Comparison of ENCODE assay signal across 8 mouse cellular contexts in the genomic region with DNA sequence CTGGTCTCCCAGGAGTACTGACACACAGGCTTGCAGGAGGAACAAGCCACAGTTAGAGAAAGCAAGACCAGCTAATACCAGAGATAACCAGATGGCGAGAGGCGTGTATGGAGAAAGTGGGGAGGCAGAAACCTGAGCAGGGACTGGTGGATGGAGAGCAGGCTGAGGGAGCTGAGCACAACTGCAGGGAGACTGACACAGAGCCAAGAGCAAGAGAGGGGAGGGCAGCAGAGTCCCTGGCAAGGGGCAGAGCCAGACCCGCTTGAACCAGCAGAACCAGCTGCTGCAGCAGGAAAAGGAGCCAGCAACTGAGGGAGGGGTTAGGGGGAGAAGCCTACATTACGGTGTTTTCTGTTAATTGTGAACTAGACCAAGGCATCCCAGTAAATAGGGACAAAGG. TPM values are rescaled to one million over a fixed set of nuclear protein-coding genes. Genes with fewer than 3 reads are reported as not detected.
DNase-seq lines count a peak whose midpoint lies in the region; ATAC-seq and TF ChIP-seq lines count a peak whose summit lies in the region.

No protein-coding gene starts in this region.

- no peak for ATAC-seq in midbrain, embryonic 11.5 days (ENCODE audit: low FRiP score)

- H3K4me1 ChIP-seq in midbrain, embryonic 11.5 days (ENCODE audit: control insufficient read depth, insufficient read depth, low read length), result peaks cover under 1% of the 10 kb centered on the region; the same call in 1 of the 2 replicates
- H3K4me1 ChIP-seq in midbrain, embryonic 10.5 days, result peaks cover under 1% of the 10 kb centered on the region
- no peaks in the 10 kb centered on the region; the same call in 1 of the 2 replicates for H3K4me1 ChIP-seq in lung, adult 2 months (ENCODE audit: control insufficient read depth, insufficient read depth, low read length)

- no peaks in the 10 kb centered on the region for H3K36me3 ChIP-seq in midbrain, embryonic 11.5 days (ENCODE audit: control insufficient read depth, insufficient read depth, low read length)
- H3K36me3 ChIP-seq in midbrain, embryonic 10.5 days, result no peaks in the 10 kb centered on the region

- H3K9me3 ChIP-seq in midbrain, embryonic 11.5 days (ENCODE audit: control insufficient read depth, low read length), result no peaks in the 10 kb centered on the region
- no peaks in the 10 kb centered on the region for H3K9me3 ChIP-seq in midbrain, embryonic 10.5 days (replicated peaks)

- no peaks in the 10 kb centered on the region for H3K27me3 ChIP-seq in midbrain, embryonic 11.5 days (ENCODE audit: control insufficient read depth, insufficient read depth, low read length)
- no peaks in the 10 kb centered on the region for H3K27me3 ChIP-seq in midbrain, embryonic 10.5 days (ENCODE audit: low read depth, poor library complexity, severe bottlenecking)

- no peak overlapping the region for H3K4me2 ChIP-seq in midbrain, embryonic 11.5 days

- DNase-seq in midbrain, embryonic 11.5 days (ENCODE audit: low spot score, missing footprints), result peak; percentile 79
- no peak for DNase-seq in midbrain, embryonic 10.5 days (ENCODE audit: low spot score)
- DNase-seq in cerebellum, adult 11 months, result peak; percentile 33
- DNase-seq in frontal cortex, postnatal 14 days (ENCODE audit: low spot score in 2 of 2), result peak; percentile 13 to 37
- peak; percentile 54 to 66 for DNase-seq in layer of hippocampus, postnatal 14 days (ENCODE audit: low spot score in 2 of 2)
- DNase-seq in right cerebral cortex, adult 18-20 months, result peak; percentile 25
- no peak for DNase-seq in retina, postnatal 1 day
- no peak for DNase-seq in lung, adult 2 months

- no peak overlapping the region for H3K4me3 ChIP-seq in midbrain, embryonic 11.5 days (ENCODE audit: low read depth, low read length)
- no peak overlapping the region for H3K4me3 ChIP-seq in midbrain, embryonic 10.5 days
- H3K4me3 ChIP-seq in lung, adult 2 months (replicated peaks; ENCODE audit: extremely low read depth, low read depth, low read length), result no peak overlapping the region

- no peak overlapping the region for H3K27ac ChIP-seq in midbrain, embryonic 11.5 days (ENCODE audit: low read depth, low read length)
- no peak overlapping the region for H3K27ac ChIP-seq in midbrain, embryonic 10.5 days (replicated peaks)

- no peak overlapping the region for H3K9ac ChIP-seq in midbrain, embryonic 11.5 days (ENCODE audit: low read length)

- WGBS in midbrain, embryonic 11.5 days, result 58% methylated on average over 4 of the region's 4 CpGs
- WGBS in midbrain, embryonic 10.5 days, result 55% methylated on average over 4 of the region's 4 CpGs
- WGBS in lung, adult 2 months, result 38% methylated on average over 4 of the region's 4 CpGs

- TF ChIP-seq POLR2A in lung, adult 2 months (IDR thresholded peaks at IDR 0.05; ENCODE audit: borderline replicate concordance, extremely low read depth, low read depth, low read length), result no peak

- no peak for TF ChIP-seq CTCF in lung, adult 2 months (IDR thresholded peaks at IDR 0.05; ENCODE audit: insufficient read depth, low read length)

RNA-seq across cellular contexts. Expression of a gene that starts 6.0 kb away (rescaled TPM):
- polyA plus RNA-seq in midbrain, embryonic 11.5 days (2014; fragmentation: Nextera tagmentation; extraction: Ambion mirVana), result 66.8 and 73.4 TPM in 2 replicates
- 50.6 and 51.8 TPM in 2 replicates for polyA plus RNA-seq in midbrain, embryonic 10.5 days (2016; fragmentation: Nextera tagmentation; extraction: Ambion mirVana)
- total RNA-seq in layer of hippocampus, postnatal 14 days (2021), result 10 to 100 TPM; 48.1 to 56.8 TPM
- polyA plus RNA-seq in lung, adult 2 months (2012; rRNA removed), result 16.6 and 19.2 TPM in 2 replicates

RNA-seq across cellular contexts. Expression of a gene that starts 49.7 kb away (rescaled TPM):
- polyA plus RNA-seq in midbrain, embryonic 11.5 days (2014; fragmentation: Nextera tagmentation; extraction: Ambion mirVana), result 2.8 and 3.7 TPM in 2 replicates
- 6.1 and 7.5 TPM in 2 replicates for polyA plus RNA-seq in midbrain, embryonic 10.5 days (2016; fragmentation: Nextera tagmentation; extraction: Ambion mirVana)
- total RNA-seq in layer of hippocampus, postnatal 14 days (2021), result 10 to 100 TPM in 1 of 2 experiments, 1 to 10 TPM in 1; 9.3 to 10.7 TPM
- polyA plus RNA-seq in lung, adult 2 months (2012; rRNA removed), result 9.9 and 12.4 TPM in 2 replicates

Comparison
In these comparisons a context has a peak if more than half of its experiments do, and no peak if none do; other contexts are left out.
1. DNase-seq: peak in midbrain, embryonic 11.5 days (single experiment), cerebellum, adult 11 months (single experiment), frontal cortex, postnatal 14 days (2 of 2), layer of hippocampus, postnatal 14 days (2 of 2) and right cerebral cortex, adult 18-20 months (single experiment); none in midbrain, embryonic 10.5 days (single experiment), retina, postnatal 1 day (single experiment) and lung, adult 2 months (single experiment).